Mouse (Mus musculus) v-Abl transformed pro-B cells (cell line): ENCODE data around the gene Nucb1.
"Not testable (repeated sequence)": the region's sequence is repeated elsewhere in the genome, so short reads cannot be mapped to it uniquely, and the experiment has no call there.

Experiments used
- in situ Hi-C, 2 experiments: fragments of 400-800 bp; cut with MboI; formaldehyde crosslinking; loops; one replicate each; pipeline ENCODE4 v1.15.1; 2025; ENCODE audit not compliant: unreplicated experiment in 2 of 2

Gene Nucb1

GRCm38 (mm10) chr7:45492225-45492844 is 17.9 kb downstream of the Nucb1 start:
- in situ Hi-C loops = no loop called here

- in situ Hi-C loops = no loop called here
Observed at GRCm38 (mm10) chr7:45491264-45491663, 18.9 kb downstream of the Nucb1 start.

DNA sequence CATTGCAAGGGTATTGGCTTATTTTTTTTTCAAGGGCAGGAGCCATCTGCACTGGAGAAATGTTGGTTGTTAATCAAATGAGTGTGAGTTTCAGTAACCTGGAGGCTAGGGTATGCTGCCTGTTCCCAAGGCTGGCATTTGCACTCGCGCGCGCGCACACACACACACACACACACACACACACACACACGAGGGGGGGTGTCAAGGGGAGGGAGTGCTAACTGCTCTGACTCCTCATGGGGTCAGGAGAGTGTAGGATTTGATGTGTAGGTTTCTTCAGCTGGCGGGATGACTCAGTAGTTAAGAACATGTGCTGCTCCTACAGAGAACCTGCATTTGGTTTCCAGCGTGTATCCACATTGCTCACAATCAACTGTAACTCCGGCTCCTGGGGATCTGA is 19.4 kb downstream of the Nucb1 start:
- in situ Hi-C loops = no loop called here

GRCm38 (mm10) chr7:45489578-45489977 is 20.6 kb downstream of the Nucb1 start:
- in situ Hi-C loops = no loop called here

DNA sequence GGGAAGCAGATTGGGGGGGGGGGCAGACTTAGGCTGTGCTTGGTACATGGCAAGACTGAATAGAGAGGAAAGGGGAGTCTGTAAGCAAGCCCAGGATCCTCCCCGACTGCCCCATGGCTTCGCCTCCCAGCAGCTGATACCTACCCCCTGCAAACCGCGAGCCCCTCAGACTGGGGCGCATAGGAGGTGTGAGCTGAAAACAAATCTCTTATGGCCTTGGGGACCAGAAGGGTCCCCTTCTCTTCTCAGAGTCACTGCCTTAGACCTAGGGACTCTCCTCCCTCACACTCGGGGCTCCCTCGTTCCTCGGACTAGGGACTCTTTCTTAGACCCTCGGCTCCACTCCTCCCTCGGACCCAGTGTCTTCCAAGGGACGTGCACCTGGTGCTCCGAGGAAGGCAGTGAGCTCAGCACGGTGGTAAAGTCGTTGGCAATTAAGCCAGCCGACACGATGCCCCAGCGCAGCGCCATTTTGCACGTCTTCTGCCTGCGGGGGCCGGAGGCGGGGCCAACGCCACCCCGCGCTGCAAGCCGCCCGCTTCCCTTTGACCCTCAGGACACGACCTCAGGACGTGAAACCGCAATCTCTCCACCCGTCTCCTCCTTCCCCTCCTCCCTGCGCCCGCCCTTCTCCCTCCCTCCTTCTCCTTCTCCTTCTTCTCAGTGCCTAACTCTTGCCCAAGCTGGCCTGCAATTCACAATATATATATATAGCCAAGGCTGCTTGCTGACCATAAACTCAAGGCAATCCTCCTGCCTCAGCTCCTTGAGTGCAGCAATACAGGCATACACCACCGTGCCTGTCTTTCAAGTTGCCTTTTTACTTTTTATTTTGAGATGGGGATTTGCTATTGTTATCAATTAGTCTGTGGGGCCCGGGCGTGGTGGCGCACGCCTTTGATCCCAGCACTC is 21.7 kb downstream of the Nucb1 start, which contains the start of gene Dhdh:
Gene Dhdh, minus strand, starts transcription at position 513 of the 912 bp plus-strand sequence.
- in situ Hi-C loops = no loop called here

DNA sequence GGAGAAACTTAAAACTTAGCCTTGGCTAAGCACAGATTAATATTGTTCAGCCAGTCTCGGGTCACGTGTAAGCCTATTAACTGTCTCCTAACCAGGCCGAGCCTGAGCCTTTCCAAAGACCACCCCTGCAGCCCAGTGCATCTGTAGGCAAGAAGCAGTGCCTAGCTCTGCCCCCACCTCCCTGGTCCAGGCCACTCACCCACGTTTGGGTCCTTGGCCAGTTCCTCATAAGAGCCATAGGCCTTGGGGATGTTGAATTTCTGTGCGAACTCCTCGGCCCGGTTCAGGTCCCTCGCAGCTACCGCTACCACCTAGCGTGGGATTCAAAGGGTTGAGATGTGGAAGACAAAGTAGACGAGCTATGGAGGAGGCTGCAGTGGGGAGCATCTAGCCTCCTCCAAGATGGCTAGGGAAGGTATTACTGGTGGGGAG is 22.3 kb downstream of the Nucb1 start:
- in situ Hi-C loops = no loop called here

DNA sequence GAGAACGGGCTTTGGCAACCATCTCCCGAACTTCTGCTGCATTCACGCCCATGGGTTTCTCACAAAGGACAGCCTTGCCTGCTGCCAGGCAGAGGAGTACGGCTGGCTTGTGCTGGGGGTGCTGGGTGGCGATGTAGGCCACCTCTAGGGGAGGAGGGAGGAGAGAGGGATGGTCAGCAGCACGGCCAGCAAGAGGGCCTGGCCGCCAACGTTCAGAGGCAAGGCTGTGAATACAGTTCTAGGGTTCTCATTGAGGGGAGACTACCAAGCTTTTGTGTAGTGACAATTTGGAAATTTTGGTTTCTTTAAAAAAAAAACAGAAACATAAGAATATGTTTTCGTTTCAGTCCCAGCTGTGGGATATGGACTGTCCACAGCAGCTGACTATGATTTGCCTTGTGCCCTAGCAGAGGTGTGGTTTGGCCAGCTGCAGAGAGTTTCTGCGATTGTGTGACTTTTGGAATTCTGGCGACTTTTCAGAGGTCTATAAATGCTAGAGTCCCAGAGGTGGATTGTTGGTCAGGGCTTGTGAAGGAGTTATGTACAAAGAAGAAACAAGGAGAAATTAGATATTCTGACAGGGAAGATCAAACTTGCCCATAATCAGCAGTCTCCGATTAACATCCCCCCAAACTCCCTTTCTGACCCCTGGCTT is 23.3 kb downstream of the Nucb1 start, which contains the start of gene Gm45808:
Gene Gm45808, minus strand, starts transcription at position 51 of the 655 bp plus-strand sequence.
- in situ Hi-C loops = no loop called here

- in situ Hi-C loops = no loop called here
Observed at GRCm38 (mm10) chr7:45486158-45486557, 24.0 kb downstream of the Nucb1 start.

DNA sequence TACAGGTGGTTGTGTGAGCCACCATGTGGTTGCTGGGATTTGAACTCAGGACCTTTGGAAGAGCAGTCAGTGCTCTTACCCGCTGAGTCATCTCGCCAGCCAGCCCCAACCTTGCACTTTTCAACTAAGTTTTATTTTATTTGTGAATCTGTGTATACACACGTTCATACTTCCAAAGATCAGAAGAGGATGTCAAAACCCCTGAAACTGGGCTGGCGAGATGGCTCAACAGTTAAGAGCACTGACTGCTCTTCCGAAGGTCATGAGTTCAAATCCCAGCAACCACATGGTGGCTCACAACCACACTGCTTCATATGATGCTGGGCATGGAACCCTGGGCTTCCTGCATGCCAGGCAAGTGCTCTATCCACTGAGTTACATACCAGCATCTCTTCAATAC is 25.2 kb downstream of the Nucb1 start:
- in situ Hi-C loops = not testable (repeated sequence)

DNA sequence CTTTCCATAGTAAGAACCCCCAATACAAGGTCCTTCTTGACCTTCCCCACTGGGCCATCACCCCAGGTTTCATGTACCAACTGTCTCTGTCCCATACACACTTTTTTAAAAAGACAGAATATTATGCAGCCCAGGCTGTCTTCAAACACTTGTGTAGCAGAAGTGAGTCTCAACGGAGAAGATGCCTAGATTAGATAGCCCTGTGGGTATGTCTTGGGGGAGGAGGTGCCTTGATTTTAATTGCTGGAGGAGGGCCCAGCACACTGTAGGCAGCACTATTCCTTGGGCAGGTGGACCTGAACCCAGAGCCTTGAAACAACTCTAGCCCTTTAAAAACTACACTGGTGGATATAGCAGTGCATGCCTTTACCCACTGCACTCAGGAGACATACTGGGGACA is 28.0 kb downstream of the Nucb1 start:
- in situ Hi-C loops = no loop called here

DNA sequence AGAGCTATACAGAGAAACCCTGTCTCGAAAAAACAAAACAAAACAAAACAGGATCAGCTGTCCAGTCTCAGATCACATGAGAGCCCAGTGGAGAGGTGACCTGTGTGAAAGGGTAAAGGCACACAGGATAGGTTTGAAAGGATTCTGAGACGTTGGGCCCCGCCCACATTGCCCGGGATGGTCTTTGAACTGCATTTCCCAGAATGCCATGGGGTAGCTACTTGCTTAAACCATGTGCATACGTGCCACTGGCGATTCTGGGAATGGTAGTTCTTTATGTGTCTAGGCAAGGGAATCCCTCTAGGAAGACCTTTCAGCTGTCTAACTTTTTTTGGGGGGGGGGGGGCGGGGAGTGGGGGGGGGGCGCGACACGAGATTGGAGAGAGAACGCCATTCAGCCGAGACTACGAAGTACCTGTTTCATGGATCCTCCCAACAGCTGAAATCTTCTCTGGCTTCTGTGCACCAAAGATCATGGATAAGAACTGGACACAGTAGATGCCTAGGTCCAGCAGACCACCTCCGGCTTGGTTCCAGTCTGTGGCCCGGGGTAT is 28.8 kb downstream of the Nucb1 start, which contains the start of gene Tulp2:
Gene Tulp2, plus strand, starts transcription at position 504 of the 554 bp plus-strand sequence.
- in situ Hi-C loops = no loop called here

- in situ Hi-C loops = not testable (repeated sequence)
Observed at GRCm38 (mm10) chr7:45480310-45480709, 29.9 kb downstream of the Nucb1 start.

DNA sequence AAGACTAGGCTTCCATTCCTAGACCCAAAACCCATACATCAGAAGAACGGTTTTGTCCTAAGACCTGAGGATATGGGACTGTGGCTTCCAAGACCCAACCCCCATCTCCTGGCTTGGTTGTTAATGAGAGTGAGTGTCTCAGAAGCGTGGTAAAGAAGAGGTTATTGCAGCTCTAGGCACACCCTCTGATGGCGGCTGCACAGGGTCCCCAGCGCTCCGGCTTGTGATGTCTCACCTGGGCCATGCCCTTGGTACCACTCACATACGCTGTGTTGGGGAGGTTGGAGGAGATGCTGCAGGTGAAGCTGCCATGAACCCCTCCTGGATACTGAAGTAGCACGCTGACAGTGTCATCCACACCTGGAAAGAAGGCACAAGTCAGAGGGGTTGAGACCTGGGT is 31.4 kb downstream of the Nucb1 start:
- in situ Hi-C loops = loop anchor here (5.0 kb wide), 3 partner anchors 39 to 84 kb away; partner anchors contain the start of genes Plekha4 (in 1 of the 2) and Ppp1r15a (in 1 of the 2)

- in situ Hi-C loops = loop anchor here (5.0 kb wide), 3 partner anchors 40 to 85 kb away; partner anchors contain the start of genes Plekha4 (in 1 of the 2) and Ppp1r15a (in 1 of the 2)
Observed at GRCm38 (mm10) chr7:45477003-45477402, 33.2 kb downstream of the Nucb1 start.

- in situ Hi-C loops = loop anchor here (5.0 kb wide), 3 partner anchors 41 to 86 kb away; partner anchors contain the start of genes Plekha4 (in 1 of the 2) and Ppp1r15a (in 1 of the 2)
Observed at GRCm38 (mm10) chr7:45476453-45476852, 33.8 kb downstream of the Nucb1 start.

GRCm38 (mm10) chr7:45475291-45475969 is 34.8 kb downstream of the Nucb1 start:
- in situ Hi-C loops = loop anchor here (5.0 kb wide), 3 partner anchors 42 to 87 kb away; partner anchors contain the start of genes Plekha4 (in 1 of the 2) and Ppp1r15a (in 1 of the 2)

DNA sequence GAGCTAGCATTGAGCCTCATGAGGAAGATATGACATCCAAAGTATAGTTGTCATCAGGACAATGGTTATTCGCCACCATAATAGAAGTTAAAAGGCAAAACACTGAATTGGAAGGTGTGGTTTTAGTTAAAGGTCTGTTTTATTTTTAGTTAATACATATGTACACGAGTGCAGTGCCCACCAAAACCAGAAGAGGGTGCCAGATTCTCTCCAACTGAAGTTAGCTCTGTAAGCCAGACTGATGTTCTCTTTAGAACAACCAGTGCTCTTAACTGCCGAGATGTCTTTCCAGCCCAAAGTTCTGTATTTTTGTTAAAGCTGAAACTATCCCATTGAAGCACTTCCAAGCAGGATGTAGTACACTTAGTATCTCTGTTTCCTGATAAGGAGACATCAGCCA is 39.3 kb downstream of the Nucb1 start:
- in situ Hi-C loops = loop anchor here in 1 of 2 experiments (25.0 kb wide), 1 partner anchor 216 kb away; the partner anchor contains the start of genes Car11, Ntn5 and Sec1

GRCm38 (mm10) chr7:45467090-45467670 is 43.0 kb downstream of the Nucb1 start:
- in situ Hi-C loops = loop anchor here in 1 of 2 experiments (25.0 kb wide), 1 partner anchor 220 kb away; the partner anchor contains the start of genes Car11, Ntn5 and Sec1
